Mouse (Mus musculus) urinary bladder, adult 2 months (tissue): ENCODE data around the gene Adck1. TPM values are rescaled to one million over a fixed set of nuclear protein-coding genes. Genes with fewer than 3 reads are reported as not detected.

ENCODE experiments used
- DNase-seq: peaks from one replicate; pipeline ENCODE4 v3.0.0; 2022; ENCODE audit warnings: low spot score
- polyA plus RNA-seq: library from polyadenylated mRNA; depleted of rRNA; stranded (reverse); fragments of >200 nt; gene quantifications from 2 replicates; pipeline ENCODE4 v1.2.3, GENCODE M21; 2012; rRNA removed

The Adck1 gene
- polyA plus RNA-seq, 1 experiment = 22.7 TPM

- no peak for DNase-seq
These were observed 112.5 kb downstream of the Adck1 start for GRCm38 (mm10) chr12:88472832-88473231.

GRCm38 (mm10) chr12:88473796-88474195 is 113.4 kb downstream of the Adck1 start:
- DNase-seq = no peak

DNA sequence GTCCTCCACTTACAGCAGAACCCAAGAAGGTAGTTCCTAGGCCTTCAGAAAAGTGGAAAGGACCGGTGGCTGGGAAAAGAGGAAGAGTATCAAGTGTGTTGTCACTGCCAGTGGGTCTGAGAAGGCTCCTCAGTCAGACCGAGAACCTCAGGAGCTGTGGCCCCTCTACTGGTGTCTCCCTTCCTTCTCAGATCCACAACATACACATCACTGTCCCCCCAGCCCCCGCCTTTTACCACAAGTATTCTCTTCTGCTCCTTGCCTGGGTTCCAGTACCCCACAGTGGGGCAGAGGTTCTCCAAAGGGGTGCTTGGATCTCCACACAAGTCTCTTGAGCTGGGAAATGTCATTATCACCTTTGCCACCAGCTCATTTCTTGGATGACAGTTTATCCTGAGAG is 115.5 kb downstream of the Adck1 start:
- DNase-seq = no peak

DNA sequence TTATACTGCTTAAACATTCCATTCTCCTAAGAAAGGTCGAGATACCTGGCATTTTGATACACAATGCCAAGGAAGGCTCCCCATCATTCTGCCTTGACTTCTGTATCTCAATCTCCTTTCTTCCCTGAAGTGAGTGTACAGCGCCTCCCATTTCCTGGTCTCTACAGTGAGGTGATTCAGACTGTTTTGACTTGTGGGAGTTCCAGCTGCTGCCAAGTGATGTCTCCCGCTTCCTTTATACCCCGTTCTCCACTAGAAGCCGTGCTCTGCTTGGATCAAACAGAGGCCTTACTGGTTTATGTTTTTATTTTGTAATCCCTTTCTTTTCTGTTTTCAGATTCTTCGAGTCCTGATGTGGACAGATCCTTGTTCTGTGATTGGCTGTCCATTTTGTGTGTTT is 116.3 kb downstream of the Adck1 start:
- DNase-seq = no peak

DNA sequence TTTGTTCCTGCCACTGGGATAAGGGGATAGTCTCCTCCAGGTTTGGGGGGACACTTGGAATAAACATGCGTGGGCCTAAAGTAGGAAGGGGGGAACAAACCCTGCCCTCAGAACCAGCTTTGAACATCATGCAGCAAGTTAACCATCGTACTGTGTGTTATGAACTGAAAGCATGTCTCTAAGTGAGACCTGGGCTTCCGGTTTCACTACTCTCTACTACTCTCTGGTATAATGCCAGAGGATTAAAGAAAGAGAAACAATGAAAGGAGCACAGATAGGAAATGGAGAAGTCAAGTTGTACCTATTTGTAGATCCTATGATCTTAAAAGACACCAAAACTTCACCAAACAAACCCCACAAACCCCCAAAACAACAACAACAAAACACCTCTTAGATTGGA is 121.3 kb downstream of the Adck1 start:
- DNase-seq = no peak

DNA sequence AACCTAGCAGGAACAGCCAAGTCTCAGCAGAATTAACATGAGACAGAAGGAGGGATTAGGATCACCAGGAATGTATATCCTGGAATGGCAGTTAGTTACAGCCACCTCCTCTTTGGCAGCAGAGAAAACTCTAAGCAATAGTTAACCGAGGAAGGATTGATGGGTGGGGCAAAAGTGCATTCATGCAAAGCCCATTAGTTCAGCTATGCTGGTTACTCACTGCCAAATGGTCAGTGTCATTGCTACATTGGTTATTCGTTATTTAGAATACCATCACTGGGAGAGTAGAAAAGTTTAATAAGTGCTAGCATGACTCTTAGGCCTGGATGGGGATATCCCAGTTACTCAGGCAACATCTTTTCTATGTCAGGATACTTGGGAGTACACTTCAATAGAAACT is 130.5 kb downstream of the Adck1 start:
- DNase-seq = no peak

Other genes with a start within 250 kb of the Adck1 start
- not detected in 2 replicates for gene Gm10436, start 178.4 kb upstream of the Adck1 start, polyA plus RNA-seq
- gene Gm8332, start 110.5 kb upstream of the Adck1 start, polyA plus RNA-seq = not detected in 2 replicates
- not detected in 2 replicates for gene Gm5662, start 86.1 kb upstream of the Adck1 start, polyA plus RNA-seq
- not detected in 2 replicates for gene Gm5039, start 36.5 kb upstream of the Adck1 start, polyA plus RNA-seq